Mouse (Mus musculus) forebrain, embryonic 10.5 days (tissue): ENCODE measurements around the gene Zfp819. TPM values are rescaled to one million over a fixed set of nuclear protein-coding genes. Genes with fewer than 3 reads are reported as not detected.
"Not testable (repeated sequence)": the region's sequence is repeated elsewhere in the genome, so short reads cannot be mapped to it uniquely, and the experiment has no call there.

Experiments used
- DNase-seq: peaks from one replicate; pipeline ENCODE4 v3.0.0-alpha.2; 2017; ENCODE audit warnings: low spot score; ENCODE audit errors: extremely low spot score
- H3K27ac ChIP-seq: fragments of 300-500 bp; sonication (generic); 2 replicates; pipeline ENCODE4 v1.5.1; 2016; ENCODE audit warnings: mild to moderate bottlenecking
- H3K27me3 ChIP-seq: fragments of 300-500 bp; sonication (generic); 2 replicates; pipeline ENCODE4 v1.6.1; 2016; ENCODE audit warnings: mild to moderate bottlenecking; ENCODE audit not compliant: poor library complexity, severe bottlenecking
- H3K36me3 ChIP-seq: fragments of 300-500 bp; sonication (generic); replicated peaks from 2 replicates; pipeline ENCODE4 v1.6.1; 2016; ENCODE audit warnings: mild to moderate bottlenecking, moderate library complexity
- H3K4me1 ChIP-seq: fragments of 300-500 bp; sonication (generic); 2 replicates; pipeline ENCODE4 v1.6.1; 2016
- H3K4me3 ChIP-seq: fragments of 300-500 bp; sonication (generic); 2 replicates; pipeline ENCODE4 v1.5.1; 2016; ENCODE audit warnings: mild to moderate bottlenecking, moderate library complexity
- H3K9me3 ChIP-seq: fragments of 300-500 bp; sonication (generic); 2 replicates; pipeline ENCODE4 v1.6.1; 2016; ENCODE audit warnings: mild to moderate bottlenecking, moderate library complexity
- WGBS: fragments of 180-500 bp; shearing (Covaris S2); methylation state at CpG from one replicate; pipeline ENCODE4 v1.1.7; 2016; 5-methylcytosine and 5-hydroxymethylcytosine counted together
- polyA plus RNA-seq: library from polyadenylated mRNA; unstranded; fragments of >200 nt; fragmentation: Nextera tagmentation; extraction: Ambion mirVana; gene quantifications from 2 replicates; pipeline ENCODE4 v1.2.1, GENCODE M21; 2016

Zfp819 gene
- polyA plus RNA-seq, 1 experiment from 2014 or later = 2.3 TPM

- no peak for DNase-seq
- Histone ChIP-seq H3K4me3 (no peak overlapping the region), H3K27me3 (no peaks in the 10 kb centered on the region), H3K27ac (no peak overlapping the region), H3K4me1 (no peaks in the 10 kb centered on the region), H3K36me3 (no peaks in the 10 kb centered on the region), H3K9me3 (no peaks in the 10 kb centered on the region; the same call in 1 of the 2 replicates)
- WGBS = 80% methylated on average over 6 of the region's 6 CpGs
Observed at GRCm38 (mm10) chr7:43656232-43656631, 49.3 kb downstream of the Zfp819 start.

DNA sequence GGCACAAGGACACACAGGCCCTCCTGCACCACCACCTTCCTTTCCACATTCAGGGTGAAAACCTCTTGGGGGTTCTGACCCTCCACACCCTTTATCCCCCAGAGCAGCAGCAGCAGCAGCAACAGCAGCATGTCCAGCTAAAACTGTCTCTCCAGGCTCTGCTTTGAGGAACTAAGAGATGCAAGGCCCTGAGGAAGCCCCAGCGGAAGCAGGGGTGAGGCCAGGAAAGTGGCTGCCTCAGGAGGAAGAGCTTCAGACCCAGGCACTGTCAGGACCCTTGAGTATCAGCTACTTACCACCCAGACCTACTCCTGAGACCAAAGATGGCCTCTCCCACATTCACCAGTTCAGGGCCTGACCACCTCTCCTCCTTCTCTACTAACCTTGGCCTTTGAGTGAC lies 53.0 kb downstream of the Zfp819 start, which contains the start of gene Siglece:
Siglece (minus strand) TSS at position 160 of the 400 bp plus-strand sequence.
- H3K4me1 ChIP-seq = no peaks in the 10 kb centered on the region
- DNase-seq = no peak
- 79% methylated on average over 1 of the region's 1 CpGs for WGBS

GRCm38 (mm10) chr7:43662804-43663203 lies 55.8 kb downstream of the Zfp819 start:
- no peak overlapping the region for H3K4me3 ChIP-seq
- H3K4me1 ChIP-seq = no peaks in the 10 kb centered on the region
- no peaks in the 10 kb centered on the region for H3K36me3 ChIP-seq
- H3K27me3 ChIP-seq = no peaks in the 10 kb centered on the region
- DNase-seq = no peak
- H3K9me3 ChIP-seq = no peaks in the 10 kb centered on the region
- 100% methylated on average over 1 of the region's 1 CpGs for WGBS
- H3K27ac ChIP-seq = no peak overlapping the region

More for the DNA sequence above, 53.0 kb downstream of the Zfp819 start, which contains the start of gene Siglece:
- no peaks in the 10 kb centered on the region for H3K27me3 ChIP-seq
- H3K36me3 ChIP-seq = no peaks in the 10 kb centered on the region
- H3K27ac ChIP-seq = no peak within 1 kb of the TSS
- no peak within 1 kb of the TSS for H3K4me3 ChIP-seq
- H3K9me3 ChIP-seq = no peaks in the 10 kb centered on the region

DNA sequence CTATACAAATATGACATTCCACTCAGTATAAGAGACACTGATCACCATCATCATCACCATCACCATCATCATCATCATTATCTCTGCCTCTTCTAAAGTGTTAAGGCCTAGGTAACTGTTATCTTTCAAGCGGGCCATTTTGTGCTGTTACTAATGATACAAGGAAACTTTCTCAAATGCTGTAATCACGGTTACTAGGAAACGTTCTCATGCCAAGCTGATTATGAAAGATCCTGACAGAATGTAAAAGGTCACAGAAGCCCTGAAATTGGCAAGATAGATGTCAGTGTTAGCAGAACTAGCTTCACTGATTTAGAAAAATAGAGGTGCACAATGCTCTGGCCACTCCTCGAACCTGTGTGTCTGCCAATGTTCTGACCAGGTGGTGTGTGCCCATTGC lies 60.3 kb downstream of the Zfp819 start:
- not testable (repeated sequence) for H3K27me3 ChIP-seq, H3K4me3 ChIP-seq, H3K36me3 ChIP-seq, H3K4me1 ChIP-seq, H3K9me3 ChIP-seq, DNase-seq, H3K27ac ChIP-seq
- 94% methylated on average over 4 of the region's 4 CpGs for WGBS

Other genes with a start within 250 kb of the Zfp819 start
- 0.15 TPM in 1 of 2 replicates, not detected in the other for gene Siglecg, start 199.0 kb upstream of the Zfp819 start, polyA plus RNA-seq
- gene Lim2, start 179.5 kb upstream of the Zfp819 start, polyA plus RNA-seq = not detected in 2 replicates
- gene Nkg7, start 170.1 kb upstream of the Zfp819 start, polyA plus RNA-seq = not detected in 2 replicates
- gene Cldnd2, start 166.4 kb upstream of the Zfp819 start, polyA plus RNA-seq = not detected in 2 replicates
- 249 TPM in 2 replicates for gene Etfb, start 163.1 kb upstream of the Zfp819 start, polyA plus RNA-seq
- 0.31 and 0.50 TPM in 2 replicates for gene Gm45233, start 163.0 kb upstream of the Zfp819 start, polyA plus RNA-seq
- 2.1 and 2.7 TPM in 2 replicates for gene Vsig10l, start 144.0 kb upstream of the Zfp819 start, polyA plus RNA-seq
- 0.80 and 1.1 TPM in 2 replicates for gene Iglon5, start 117.1 kb upstream of the Zfp819 start, polyA plus RNA-seq
- not detected in 2 replicates for gene 4931406B18Rik, start 101.2 kb upstream of the Zfp819 start, polyA plus RNA-seq
- 0.70 and 0.86 TPM in 2 replicates for gene Cd33, start 62.7 kb upstream of the Zfp819 start, polyA plus RNA-seq
- gene Zfp658, start 44.9 kb upstream of the Zfp819 start, polyA plus RNA-seq = 4.8 and 5.1 TPM in 2 replicates
- gene Zfp719, start 27.6 kb upstream of the Zfp819 start, polyA plus RNA-seq = 14.6 and 15.3 TPM in 2 replicates
- not detected in 2 replicates for gene Ceacam18, start 27.5 kb downstream of the Zfp819 start, polyA plus RNA-seq
- gene Siglece, start 53.0 kb downstream of the Zfp819 start, polyA plus RNA-seq = 0.21 and 0.22 TPM in 2 replicates
- gene Ctu1, start 64.8 kb downstream of the Zfp819 start, polyA plus RNA-seq = 15.7 and 18.4 TPM in 2 replicates
- gene Klk14, start 83.2 kb downstream of the Zfp819 start, polyA plus RNA-seq = not detected in 2 replicates
- gene Klk13, start 105.4 kb downstream of the Zfp819 start, polyA plus RNA-seq = 0.29 and 0.64 TPM in 2 replicates
- not detected in 2 replicates for gene Klk12, start 161.7 kb downstream of the Zfp819 start, polyA plus RNA-seq
- 0.11 TPM in 1 of 2 replicates, not detected in the other for gene Klk11, start 167.4 kb downstream of the Zfp819 start, polyA plus RNA-seq
- 0.11 and 0.43 TPM in 2 replicates for gene Klk10, start 173.9 kb downstream of the Zfp819 start, polyA plus RNA-seq
- gene Klk9, start 184.7 kb downstream of the Zfp819 start, polyA plus RNA-seq = not detected in 2 replicates
- gene Klk8, start 190.4 kb downstream of the Zfp819 start, polyA plus RNA-seq = 12.6 and 12.8 TPM in 2 replicates
- gene Klk7, start 204.1 kb downstream of the Zfp819 start, polyA plus RNA-seq = not detected in 2 replicates
- gene Klk6, start 217.3 kb downstream of the Zfp819 start, polyA plus RNA-seq = not detected in 2 replicates
- 0.19 and 0.30 TPM in 2 replicates for gene Klk5, start 234.8 kb downstream of the Zfp819 start, polyA plus RNA-seq